Mouse (Mus musculus) mesoderm, embryonic 11.5 days (tissue): ENCODE data around the gene Tlr9.

Experiments
- DNase-seq: peaks from one replicate; pipeline ENCODE4 v3.0.0-alpha.2; 2012; ENCODE audit warnings: low read depth, low spot score

Tlr9 gene

DNA sequence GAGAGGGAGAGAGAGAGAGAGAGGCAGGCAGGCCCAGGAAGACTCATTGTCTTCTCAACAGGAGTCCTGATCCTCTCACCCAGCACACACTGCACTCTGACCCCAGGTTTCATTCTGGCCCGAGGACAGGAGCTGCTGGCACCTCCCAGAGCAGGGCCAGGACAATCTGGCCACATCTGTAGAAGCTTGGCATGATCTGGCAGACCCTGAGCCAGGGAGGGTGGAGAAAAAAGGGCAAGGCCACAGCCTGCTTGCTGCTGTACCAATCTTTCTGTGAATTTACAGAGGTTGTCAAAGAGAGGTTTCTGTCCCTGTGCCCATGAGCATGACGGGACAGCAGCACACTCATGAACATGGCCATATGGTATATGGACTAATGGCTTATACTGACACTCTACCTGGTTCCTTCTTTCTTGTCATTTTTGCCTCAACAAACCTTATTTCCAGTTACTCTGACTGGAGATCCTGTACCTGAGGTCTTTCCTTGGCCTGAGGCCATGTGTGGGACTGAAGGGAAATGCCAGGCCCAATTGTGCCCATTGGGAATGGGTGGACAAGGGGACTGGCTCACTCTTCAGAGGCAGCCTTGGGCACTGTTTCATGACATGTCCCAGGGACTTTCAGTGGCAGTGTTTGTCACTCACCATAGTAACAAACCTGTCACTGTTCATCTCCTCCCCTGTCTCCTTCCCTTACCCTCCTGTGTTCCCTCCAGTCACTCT is 44.7 kb downstream of the Tlr9 start:
- no peak for DNase-seq

DNA sequence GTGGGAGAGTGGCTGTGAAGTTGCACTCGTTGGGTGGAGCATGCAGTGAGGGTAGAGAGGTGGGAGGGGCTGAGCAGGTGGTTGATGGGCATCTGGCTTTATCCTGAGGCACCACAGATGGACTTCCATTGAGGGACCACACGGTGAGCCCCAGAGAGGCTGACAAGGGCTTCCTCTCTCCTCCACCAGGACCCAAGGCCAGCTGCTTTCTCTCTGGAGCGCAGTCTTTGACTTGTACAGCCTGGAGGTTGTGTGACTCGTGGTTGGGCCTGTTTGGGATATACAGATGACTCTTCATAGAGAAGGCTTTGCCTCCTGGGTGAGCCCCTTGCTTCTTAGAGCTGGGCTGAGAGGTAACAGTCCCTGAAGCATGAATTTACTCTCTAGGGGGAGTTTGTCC is 46.0 kb downstream of the Tlr9 start:
- DNase-seq, result peak; percentile 10

DNA sequence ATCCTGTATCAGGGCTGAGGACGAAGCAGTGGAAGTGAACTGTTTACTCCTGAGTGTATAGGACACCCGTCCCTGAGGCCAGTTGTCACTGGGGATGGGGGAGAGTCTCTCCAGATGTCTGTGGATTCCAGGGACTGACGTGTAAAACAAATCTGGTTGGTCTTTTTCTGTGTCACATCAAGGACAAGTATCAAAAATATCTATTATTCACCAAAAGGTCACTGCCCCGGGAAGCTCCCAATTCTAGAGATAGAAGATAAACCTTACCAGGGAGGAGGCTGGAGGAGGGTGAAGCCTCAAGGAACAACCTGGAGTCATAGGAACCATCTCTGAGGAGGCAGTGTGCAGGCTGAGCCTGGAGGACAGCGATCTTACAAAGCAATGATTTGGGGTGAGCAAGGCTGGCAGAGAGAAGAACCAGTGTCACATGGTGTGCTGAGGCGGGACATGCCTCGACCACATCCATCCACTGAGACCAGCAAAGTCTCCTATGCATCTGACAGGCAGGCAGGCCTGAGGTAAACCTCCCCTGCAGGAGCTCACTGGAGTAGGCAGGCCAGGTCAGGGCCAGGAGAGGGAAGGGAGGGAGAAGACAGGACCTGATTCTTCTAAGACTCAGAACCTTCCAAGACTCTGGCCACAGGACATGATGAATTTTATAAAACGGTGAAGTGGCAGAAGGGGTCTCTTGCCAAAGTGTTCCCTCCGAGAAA is 46.8 kb downstream of the Tlr9 start:
- DNase-seq, result no peak

DNA sequence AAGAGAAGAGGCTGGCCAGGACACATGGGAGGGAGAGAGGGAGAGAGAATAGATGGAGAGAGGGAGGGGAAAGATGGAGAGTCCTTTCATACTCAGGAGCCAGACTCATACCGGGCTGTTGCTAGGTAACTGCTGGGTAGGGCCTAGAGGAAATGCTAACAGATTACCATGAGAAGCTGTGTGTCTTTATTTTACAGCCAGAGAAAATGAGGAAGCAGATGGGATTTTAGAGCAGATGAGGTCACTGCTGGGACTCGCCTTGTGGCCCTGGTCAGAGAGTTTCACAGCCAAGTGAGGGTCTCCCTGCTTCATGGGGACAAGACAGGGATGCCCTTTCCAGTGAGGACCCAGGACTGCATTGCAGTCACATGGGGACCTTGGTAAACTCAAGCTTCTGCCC is 47.5 kb downstream of the Tlr9 start:
- DNase-seq, result peak; percentile 27

DNA sequence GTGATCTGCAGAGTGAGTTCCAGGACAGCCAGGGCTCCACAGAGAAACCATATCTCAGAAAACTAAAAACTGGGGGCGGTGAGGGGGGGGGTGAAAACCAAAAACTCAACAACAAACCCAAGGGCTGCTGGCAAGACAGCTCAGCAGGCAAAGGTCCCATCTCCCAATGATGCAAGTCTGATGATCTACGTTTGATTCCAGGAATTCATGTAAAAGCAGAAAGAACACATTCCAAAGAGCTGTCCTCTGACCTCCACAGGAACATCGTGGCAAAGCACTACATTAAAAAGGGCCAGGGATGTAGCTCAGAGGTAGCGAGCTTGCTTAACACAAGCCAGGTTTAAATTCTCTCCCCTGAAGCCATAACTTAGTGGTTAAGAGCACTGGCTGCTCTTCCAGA is 48.3 kb downstream of the Tlr9 start:
- DNase-seq, result peak; percentile 8

DNA sequence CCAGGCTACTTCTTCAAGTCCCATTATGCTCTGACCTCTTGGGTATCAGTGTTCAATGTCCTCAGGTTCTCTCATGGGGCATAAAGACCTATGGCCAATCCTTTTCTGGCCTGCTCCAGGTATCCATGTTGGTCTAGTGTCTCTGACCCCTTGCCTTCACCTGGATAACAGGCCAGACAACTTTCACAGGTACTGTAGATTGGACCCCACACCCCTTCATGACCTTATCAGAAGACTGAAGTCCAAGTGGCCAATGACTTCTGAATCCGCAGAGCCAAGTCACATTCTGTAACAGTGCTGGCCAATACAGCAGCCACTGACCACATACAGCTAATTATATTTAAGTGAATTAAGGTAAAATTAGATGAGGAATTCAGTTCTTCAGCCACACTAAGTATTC is 49.9 kb downstream of the Tlr9 start:
- no peak for DNase-seq

DNA sequence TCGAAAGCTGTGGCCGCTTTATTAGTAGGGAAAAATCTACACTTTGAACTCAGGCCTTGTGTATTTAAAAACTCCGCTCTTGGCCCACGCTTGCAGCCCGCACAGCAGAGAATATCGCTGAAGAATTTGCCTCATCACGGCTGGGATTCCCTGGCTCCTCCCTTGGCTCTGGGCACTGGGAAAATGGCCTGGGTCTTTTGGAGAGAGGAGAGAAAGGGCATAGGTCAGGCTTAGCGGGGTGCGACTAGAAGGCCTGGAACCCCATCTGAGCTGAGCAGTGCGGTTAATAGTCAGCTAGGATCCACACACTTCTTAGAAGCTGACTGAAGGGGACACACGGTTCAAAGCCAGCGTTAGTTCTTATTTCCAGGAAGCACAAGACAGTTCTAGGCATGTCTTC is 50.9 kb downstream of the Tlr9 start:
- no peak for DNase-seq

DNA sequence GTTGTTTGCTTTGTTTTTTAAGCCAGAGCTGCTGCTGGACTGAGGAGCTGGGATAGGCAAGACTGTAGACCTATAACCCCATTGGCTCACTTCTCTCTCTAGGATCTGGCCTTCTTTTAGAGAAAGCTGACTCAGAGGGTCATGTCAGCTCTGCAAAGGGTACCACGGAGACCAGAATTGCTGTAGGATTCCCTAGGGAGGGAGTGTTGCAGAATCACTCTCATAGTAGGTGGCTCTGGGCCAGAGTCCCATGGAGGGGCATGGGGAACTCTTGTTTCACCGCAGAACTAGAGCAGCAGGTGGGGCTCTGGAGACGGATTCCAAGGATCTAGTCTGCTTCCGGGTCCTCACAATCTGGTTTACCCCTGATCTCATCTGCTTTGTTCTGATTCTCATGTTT is 51.4 kb downstream of the Tlr9 start:
- DNase-seq, result no peak

DNA sequence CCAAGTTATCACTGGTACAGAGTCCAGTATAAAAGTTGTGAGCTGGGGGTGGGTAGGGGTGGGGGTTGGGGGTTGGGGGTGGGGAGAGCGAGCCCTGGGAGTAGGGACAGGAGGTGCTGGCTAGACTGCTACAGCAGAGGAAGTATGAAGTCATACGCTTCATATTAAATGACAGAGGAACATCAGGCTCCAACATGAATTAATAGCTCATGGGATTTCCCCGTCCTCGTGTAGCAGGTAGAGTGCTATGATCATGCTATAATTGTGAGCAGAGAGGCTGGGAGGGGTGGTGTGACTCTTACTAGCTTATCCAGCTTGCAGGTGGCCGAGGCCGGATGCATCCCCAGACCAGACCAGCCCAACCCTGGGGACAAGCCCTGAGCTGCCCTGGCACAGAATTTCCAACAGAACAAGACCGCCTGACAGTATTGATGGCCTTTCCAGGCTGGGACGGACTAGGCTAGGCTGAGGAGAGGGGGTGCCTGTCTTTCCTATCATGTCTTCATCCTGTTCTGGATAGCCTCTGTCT is 52.3 kb downstream of the Tlr9 start:
- no peak for DNase-seq

DNA sequence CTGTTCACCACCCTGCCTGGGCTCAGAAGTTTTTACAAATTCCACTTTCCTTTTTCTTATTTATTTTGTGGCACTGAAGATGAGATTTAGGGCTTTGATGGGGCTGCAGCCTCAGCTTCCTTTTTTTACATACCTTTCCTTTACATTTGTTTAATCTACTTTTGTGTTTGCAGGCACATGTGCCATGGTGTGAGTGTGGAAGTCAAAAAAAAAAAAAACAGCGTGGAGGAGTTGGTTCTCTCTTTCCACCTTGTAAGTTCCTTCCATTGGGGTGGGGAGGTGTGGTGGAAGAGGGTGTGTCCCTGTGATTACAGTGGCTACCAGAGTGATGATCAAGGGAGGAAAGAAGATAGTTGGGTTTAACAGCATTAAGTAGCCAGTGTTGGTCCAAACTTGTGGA is 53.4 kb downstream of the Tlr9 start:
- DNase-seq, result no peak
